Mouse (Mus musculus) cerebellum, adult 2 months (tissue): ENCODE data around the gene Arhgap18.

Experiments used
- CTCF ChIP-seq: fragments of 200-500 bp; IDR thresholded peaks from 2 replicates; pipeline ENCODE4 v1.5.1; 2011; ENCODE audit warnings: low read depth, mild to moderate bottlenecking, control low read depth, low read length, moderate library complexity, borderline replicate concordance; ENCODE audit not compliant: insufficient read depth
- POLR2A ChIP-seq: fragments of 200-500 bp; IDR thresholded peaks from 2 replicates; pipeline ENCODE4 v1.6.1; 2011; ENCODE audit warnings: low read length, control low read depth, borderline replicate concordance; ENCODE audit not compliant: insufficient read depth

GRCm38 (mm10) chr10:26827315-26827714 is 74.1 kb downstream of the Arhgap18 start:
- TF ChIP-seq POLR2A (no peak), CTCF (no peak)
